Mouse (Mus musculus): Measurements from ENCODE around the gene Bmpr1b. TPM values are rescaled to one million over a fixed set of nuclear protein-coding genes. Genes with fewer than 3 reads are reported as not detected.

The Bmpr1b gene
- polyA plus RNA-seq (2014; fragmentation: Illumina TruSeq; extraction: RNeasy Lipid Tissue Mini Kit (QIAGEN cat#74804)), result 223 TPM

GRCm38 (mm10) chr3:142168863-142169521, at the start of gene Bmpr1b:
TSS of gene Bmpr1b (minus strand) at chr3:142169425.

Other genes with a start within 250 kb of the Bmpr1b start
- 61.3 TPM for gene Pdlim5, start 226.3 kb upstream of the Bmpr1b start, polyA plus RNA-seq (2014; fragmentation: Illumina TruSeq; extraction: RNeasy Lipid Tissue Mini Kit (QIAGEN cat#74804))

Measured in ovary, adult 10 weeks (tissue).